Mouse (Mus musculus) cerebellum, adult 2 months (tissue): ENCODE data around the gene Spata2.

ENCODE experiments used
- CTCF ChIP-seq: fragments of 200-500 bp; IDR thresholded peaks from 2 replicates; pipeline ENCODE4 v1.5.1; 2011; ENCODE audit warnings: low read depth, mild to moderate bottlenecking, control low read depth, low read length, moderate library complexity, borderline replicate concordance; ENCODE audit not compliant: insufficient read depth
- POLR2A ChIP-seq: fragments of 200-500 bp; IDR thresholded peaks from 2 replicates; pipeline ENCODE4 v1.6.1; 2011; ENCODE audit warnings: low read length, control low read depth, borderline replicate concordance; ENCODE audit not compliant: insufficient read depth

GRCm38 (mm10) chr2:167537476-167538297 is 45.0 kb upstream of the Spata2 start, which contains the start of gene Snai1:
- TF ChIP-seq CTCF (peak; percentile 73), POLR2A (no peak)
